Mouse (Mus musculus) macrophage (primary cell): Measurements from ENCODE around the gene Enpp6. TPM values are rescaled to one million over a fixed set of nuclear protein-coding genes. Genes with fewer than 3 reads are reported as not detected.

Source experiments
- H3K27ac ChIP-seq: fragments of 350-480 bp; formaldehyde crosslinking; 2 replicates; pipeline ENCODE4 v1.9.0; 2021
- H3K36me3 ChIP-seq: fragments of 350-480 bp; formaldehyde crosslinking; 2 replicates; pipeline ENCODE4 v1.9.0; 2021; ENCODE audit errors: inconsistent target
- H3K4me3 ChIP-seq: fragments of 350-480 bp; formaldehyde crosslinking; 2 replicates; pipeline ENCODE4 v1.9.0; 2021; ENCODE audit errors: inconsistent target
- H3K79me2 ChIP-seq: fragments of 350-480 bp; formaldehyde crosslinking; 2 replicates; pipeline ENCODE4 v1.9.0; 2021; ENCODE audit errors: inconsistent target
- WGBS: methylation state at CpG from one replicate; pipeline ENCODE4 v1.1.7; 2026; ENCODE audit warnings: inconsistent platforms; ENCODE audit not compliant: missing documents; 5-methylcytosine and 5-hydroxymethylcytosine counted together
- polyA plus RNA-seq: library from polyadenylated mRNA; stranded (reverse); fragments of 250-400 nt; gene quantifications from 3 replicates; pipeline ENCODE4 v1.2.4, GENCODE M21; 2018; ENCODE audit warnings: inconsistent platforms

Gene Enpp6
- polyA plus RNA-seq, 1 experiment from 2014 or later, result 0.19 TPM

DNA sequence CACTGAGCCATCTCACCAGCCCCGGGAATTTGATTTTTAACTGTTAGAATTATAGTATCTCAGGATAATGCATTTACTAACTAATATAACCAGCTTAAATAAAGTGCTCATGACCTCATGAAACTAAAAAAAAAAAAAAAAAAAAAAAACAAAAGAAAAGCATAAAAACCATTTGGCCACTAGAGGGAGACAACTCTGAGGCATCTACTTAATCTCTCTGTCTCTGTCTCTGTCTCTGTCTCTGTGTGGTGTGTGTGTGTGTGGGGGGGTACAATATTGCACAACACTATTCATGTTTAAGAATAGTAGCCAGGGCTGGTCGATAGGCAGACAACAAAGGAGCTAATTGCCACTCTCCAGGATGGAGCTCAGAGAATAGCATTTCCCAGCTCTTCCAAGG, 17.3 kb upstream of the Enpp6 start:
- WGBS, result 33% methylated on average over 2 of the region's 2 CpGs
- no peak overlapping the region for H3K27ac ChIP-seq

DNA sequence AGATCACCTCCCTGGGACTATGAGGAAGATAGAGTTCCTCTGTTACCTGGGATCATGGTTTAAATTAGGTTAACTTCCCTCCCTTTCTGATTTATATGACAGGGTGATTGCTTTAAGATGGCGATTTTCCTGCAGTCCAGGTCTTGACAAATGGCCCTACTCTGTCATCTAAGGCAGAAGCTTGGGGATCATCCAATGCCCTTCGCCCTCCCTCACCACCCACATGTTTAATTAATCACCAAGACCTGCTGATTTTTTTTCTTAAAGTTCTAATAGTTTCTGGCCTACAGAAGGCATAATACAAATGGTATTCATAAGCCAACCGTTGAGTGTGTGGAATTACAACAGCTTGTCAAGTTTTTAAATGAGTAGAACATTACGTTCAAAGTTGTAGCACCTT, 9.3 kb upstream of the Enpp6 start:
- Histone ChIP-seq H3K79me2 (no peaks in the 10 kb centered on the region), H3K27ac (no peak overlapping the region), H3K36me3 (no peaks in the 10 kb centered on the region), H3K4me3 (no peak overlapping the region)
- 84% methylated on average over 4 of the region's 4 CpGs for WGBS

More for the DNA sequence above, 17.3 kb upstream of the Enpp6 start:
- Histone ChIP-seq H3K4me3 (no peak overlapping the region), H3K36me3 (no peaks in the 10 kb centered on the region), H3K79me2 (no peaks in the 10 kb centered on the region)

DNA sequence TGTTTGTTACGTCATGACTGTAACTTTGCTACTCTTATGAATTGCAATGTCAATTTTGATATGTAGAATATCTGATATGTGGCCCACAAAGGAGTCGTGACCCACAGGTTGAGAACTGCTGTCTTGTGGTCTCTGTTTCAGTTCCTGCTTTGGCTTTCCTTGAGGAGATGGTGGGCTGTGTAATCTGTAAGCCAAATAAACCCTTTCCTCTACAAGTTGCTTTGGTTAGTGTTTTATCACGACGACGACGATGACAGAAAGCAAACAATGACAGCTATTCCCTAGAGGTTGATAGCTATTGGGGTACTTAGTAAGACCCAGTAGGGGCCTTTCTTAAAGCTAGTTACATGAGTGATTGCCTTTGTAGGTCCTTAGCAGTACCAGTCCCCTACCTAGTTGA, 4.5 kb upstream of the Enpp6 start:
- H3K4me3 ChIP-seq, result no peak overlapping the region
- no peaks in the 10 kb centered on the region for H3K79me2 ChIP-seq
- 53% methylated on average over 6 of the region's 6 CpGs for WGBS
- H3K36me3 ChIP-seq, result no peaks in the 10 kb centered on the region
- no peak overlapping the region for H3K27ac ChIP-seq

DNA sequence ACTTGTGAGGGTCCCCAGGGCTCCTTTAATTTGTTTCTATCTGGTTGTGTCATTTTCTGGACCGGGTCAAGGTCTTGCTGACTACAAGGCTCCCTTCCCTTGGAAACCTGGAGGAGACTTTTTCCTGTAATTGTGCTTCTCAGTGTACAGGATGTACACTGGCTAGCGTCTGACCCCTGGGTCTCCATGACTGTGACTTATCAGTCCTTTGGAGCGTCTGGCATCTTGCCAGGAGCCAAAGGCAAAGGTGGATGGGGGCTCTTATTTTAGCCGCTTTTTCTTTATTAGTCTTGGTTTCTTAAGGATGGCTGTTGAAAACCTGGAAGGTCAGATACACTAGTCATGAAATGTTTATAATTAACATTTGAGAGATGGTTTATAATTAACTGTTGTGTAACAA, 3.9 kb upstream of the Enpp6 start:
- Histone ChIP-seq H3K79me2 (no peaks in the 10 kb centered on the region), H3K4me3 (no peak overlapping the region), H3K27ac (no peak overlapping the region), H3K36me3 (no peaks in the 10 kb centered on the region)
- 83% methylated on average over 4 of the region's 4 CpGs for WGBS

DNA sequence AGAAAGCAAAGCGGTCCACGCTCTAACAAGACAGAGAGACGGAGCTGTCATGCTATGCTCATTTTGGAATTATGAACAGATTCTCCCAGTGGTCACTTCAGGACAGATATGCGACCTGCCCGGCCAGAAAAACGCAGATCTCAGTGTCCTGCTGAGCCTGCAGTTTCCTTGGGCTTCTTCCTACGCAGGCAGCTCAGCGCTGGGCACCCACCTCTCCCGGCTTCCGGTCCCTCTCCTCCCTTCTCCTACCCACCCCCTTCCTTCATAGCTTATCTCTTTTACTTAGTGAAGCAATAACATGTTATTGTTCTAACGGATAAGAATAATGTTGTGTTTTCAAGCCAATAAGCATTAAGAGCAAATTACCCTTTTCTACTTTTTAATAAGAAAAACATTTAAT, 2.0 kb upstream of the Enpp6 start:
- 92% methylated on average over 11 of the region's 11 CpGs for WGBS
- no peaks in the 10 kb centered on the region for H3K79me2 ChIP-seq
- no peak overlapping the region for H3K27ac ChIP-seq
- H3K4me3 ChIP-seq, result no peak overlapping the region
- H3K36me3 ChIP-seq, result no peaks in the 10 kb centered on the region

DNA sequence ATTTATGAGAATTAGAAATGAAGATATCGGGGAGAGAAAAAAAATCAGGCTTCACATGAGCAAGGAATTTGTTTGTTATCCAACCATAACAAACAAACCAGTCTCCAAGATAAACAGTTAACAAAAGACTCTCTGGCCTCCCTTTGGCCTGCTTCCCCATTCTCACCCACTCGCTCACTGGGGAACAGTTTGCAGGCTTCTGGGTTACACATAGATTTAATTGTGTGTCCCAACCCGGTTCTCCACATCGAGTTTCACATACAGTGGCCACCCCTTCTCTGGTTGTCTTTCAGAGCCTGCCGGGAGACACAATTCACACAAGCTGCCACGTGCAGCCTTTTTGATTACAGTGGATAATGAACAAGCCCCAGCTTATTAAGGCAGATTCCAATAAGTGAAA, 1.7 kb downstream of the Enpp6 start:
- H3K27ac ChIP-seq, result no peak overlapping the region
- H3K4me3 ChIP-seq, result no peak overlapping the region
- H3K79me2 ChIP-seq, result no peaks in the 10 kb centered on the region
- 79% methylated on average over 6 of the region's 6 CpGs for WGBS
- H3K36me3 ChIP-seq, result no peaks in the 10 kb centered on the region

DNA sequence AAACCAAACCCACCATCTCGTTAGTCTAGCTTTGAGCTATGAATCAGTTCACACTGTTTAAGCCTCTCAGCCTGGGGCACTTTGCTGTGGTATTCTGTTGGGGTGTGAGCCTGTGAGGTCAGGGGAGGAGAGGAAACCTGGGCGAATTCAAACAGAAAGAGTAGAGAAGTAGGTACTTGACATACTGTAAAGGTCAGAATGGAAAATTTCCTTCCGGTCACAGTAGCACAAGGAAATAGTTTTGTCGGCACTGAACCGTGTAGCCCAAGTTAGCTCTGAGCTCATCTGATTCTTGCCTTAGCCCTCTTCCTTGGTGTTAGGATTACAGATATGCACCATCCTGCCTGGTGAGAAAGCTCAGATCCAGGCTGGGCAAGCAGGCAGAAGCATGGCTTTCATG, 4.4 kb downstream of the Enpp6 start:
- Histone ChIP-seq H3K27ac (no peak overlapping the region), H3K36me3 (no peaks in the 10 kb centered on the region), H3K79me2 (no peaks in the 10 kb centered on the region), H3K4me3 (no peak overlapping the region)
- 48% methylated on average over 5 of the region's 5 CpGs for WGBS

DNA sequence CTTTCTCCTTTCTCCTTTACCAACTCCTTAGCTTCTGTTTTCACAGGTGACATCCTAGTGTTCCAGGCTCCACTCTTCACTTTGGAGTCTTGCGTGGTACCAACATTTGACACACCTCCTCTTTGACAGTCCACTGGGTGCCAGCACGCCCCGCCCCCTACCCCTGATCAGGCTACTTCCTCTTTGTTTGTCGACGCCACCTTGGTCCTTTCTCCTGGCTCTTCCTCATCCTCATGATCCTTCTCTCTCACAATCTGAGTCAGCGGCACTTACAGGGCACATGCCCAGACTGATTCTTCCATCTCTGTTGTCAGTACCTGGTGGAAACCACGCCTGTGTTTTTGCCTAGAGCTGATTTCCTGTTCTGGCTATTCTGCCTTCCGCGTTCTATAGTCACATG, 5.9 kb downstream of the Enpp6 start:
- WGBS, result 59% methylated on average over 9 of the region's 9 CpGs
- Histone ChIP-seq H3K27ac (no peak overlapping the region), H3K36me3 (no peaks in the 10 kb centered on the region), H3K79me2 (no peaks in the 10 kb centered on the region), H3K4me3 (no peak overlapping the region)

DNA sequence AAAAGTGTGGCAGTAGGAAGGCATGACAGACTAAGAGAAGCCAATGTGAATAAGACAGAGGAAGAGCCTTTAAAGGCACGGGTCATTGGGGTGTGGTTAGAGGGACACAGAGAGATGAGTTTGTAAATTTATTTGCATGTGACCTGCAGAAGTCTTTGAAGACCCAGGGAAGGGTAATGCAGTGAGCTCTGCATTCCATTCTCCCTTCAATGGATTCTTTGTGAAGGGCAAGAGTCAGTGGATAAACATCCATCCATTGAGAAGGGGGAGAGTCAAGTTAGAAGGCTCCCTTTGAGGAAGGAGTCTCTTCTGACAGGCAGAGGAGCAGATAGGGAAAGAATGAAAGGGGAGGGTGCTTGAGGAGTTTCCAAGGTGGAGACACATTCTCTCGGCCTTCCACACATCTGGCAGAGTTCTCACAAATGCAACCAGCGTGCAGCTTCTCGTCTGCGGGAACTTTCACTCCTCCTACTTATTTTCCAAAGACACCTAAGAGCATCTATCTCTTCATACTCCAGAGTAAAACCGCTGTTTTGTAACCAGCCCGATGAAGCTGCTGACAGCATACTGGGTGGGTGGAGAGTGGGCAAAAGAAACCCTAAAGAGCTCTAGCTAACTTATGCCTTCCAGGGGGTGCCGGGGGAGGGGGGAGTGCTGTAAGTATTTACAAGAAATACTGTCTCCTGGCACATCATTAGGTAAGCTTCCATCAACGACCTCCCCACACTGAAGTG, 9.4 kb downstream of the Enpp6 start:
- 82% methylated on average over 9 of the region's 9 CpGs for WGBS
- Histone ChIP-seq H3K79me2 (no peaks in the 10 kb centered on the region), H3K27ac (no peak overlapping the region), H3K36me3 (no peaks in the 10 kb centered on the region), H3K4me3 (no peak overlapping the region)

DNA sequence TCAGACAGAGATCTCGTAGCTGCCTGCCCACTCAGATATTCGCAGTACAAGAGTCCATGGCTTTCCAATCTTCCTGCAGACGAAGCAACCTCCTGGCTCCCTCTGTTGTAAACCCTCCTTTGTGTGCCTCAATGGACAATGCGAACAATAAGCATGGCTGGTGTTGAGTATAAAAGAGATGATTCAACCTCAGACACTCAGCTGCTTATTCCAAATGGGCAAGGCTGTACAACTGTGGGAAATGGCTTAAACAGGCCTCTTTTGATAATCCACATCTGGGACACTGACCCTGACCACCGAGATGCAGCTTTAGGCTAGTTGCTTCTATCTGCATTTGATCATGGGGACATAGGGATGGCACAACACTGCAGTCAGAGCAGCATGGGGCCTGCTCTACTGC, 19.0 kb downstream of the Enpp6 start:
- WGBS, result 91% methylated on average over 5 of the region's 5 CpGs

DNA sequence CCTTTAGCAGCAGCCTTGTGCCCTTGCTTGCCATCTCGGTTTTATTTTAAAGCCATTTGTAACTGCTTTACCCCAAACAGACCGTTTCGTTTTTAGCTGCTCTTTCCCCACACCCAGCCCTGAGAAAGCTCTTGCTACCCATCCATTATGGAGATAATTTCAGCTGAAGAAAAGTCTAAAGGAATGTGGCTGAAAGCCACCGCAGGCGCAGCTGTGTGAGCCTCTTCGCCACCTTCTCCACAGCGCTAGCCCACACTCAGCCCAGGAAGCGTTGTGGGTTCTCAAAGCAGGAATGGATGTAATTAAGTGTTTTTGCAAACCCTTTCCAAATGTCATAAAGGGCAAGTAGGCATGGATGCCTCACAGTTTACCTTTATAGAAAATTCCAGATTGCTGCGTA, 20.1 kb downstream of the Enpp6 start:
- no peak overlapping the region for H3K4me3 ChIP-seq
- no peaks in the 10 kb centered on the region for H3K36me3 ChIP-seq
- H3K27ac ChIP-seq, result no peak overlapping the region
- no peaks in the 10 kb centered on the region for H3K79me2 ChIP-seq
- 77% methylated on average over 9 of the region's 9 CpGs for WGBS

More for the DNA sequence above, 19.0 kb downstream of the Enpp6 start:
- H3K36me3 ChIP-seq, result no peaks in the 10 kb centered on the region
- H3K79me2 ChIP-seq, result no peaks in the 10 kb centered on the region
- H3K27ac ChIP-seq, result no peak overlapping the region
- no peak overlapping the region for H3K4me3 ChIP-seq

DNA sequence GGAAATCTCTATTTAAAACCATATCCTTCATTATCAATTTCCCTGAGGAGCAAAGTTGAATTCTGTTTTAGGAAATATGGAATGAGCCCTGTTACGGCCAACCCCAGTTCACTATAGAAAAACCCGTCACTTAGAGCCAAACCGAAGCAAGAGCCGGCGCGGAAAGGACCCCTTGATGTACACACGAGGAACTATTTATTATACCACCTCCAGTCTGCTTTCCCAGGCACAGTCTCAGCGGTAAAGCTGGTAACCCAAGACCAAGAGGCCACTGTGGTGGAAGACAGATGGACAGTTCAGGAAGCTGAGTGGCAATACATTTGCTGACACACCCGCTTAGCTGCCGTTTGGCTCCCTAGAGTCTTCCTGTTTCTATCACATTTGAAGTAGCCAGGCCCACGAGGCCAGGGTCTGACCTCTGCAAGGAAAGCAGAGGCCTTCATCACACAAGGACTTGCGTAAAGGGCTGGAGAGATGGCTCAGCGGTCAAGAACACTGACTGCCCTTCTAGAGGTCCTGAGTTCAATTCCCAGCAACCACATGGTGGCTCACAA, 21.6 kb downstream of the Enpp6 start:
- no peaks in the 10 kb centered on the region for H3K79me2 ChIP-seq
- no peaks in the 10 kb centered on the region for H3K36me3 ChIP-seq
- no peak overlapping the region for H3K27ac ChIP-seq
- 66% methylated on average over 13 of the region's 13 CpGs for WGBS
- H3K4me3 ChIP-seq, result no peak overlapping the region

DNA sequence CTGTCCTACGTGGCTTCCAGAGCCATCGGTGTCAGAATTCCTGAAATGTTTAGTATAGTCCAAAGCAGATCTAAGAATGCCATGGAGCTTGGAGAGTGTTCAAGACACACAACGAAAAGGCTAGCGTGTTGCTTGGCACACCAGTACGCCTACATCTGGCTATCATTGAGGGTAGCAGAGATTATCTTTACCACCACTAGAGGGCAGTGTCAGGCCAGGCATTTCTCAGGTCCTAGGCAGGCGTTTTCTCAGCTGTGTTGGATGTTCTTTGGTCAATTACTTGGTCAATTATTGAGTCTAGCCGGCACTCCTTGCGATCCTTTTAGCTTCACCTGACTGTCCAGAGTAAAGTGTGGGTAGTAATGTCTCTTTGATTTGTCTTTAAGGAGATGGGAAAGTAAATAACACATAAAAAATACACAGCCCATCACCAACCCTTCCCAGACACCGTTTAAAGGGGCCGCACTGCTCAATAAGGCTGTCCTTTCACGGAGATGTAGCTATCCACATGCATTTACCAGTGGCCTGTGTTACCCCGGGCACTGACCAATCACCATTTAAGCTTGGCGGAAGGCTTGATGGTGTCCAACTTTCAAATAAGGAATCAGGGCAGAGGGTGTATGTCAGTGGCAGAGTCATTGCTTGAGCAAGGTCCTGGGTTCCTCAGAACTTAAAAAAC, 29.7 kb downstream of the Enpp6 start:
- Histone ChIP-seq H3K79me2 (no peaks in the 10 kb centered on the region), H3K27ac (no peak overlapping the region), H3K4me3 (no peak overlapping the region), H3K36me3 (no peaks in the 10 kb centered on the region)
- WGBS, result 45% methylated on average over 13 of the region's 13 CpGs

DNA sequence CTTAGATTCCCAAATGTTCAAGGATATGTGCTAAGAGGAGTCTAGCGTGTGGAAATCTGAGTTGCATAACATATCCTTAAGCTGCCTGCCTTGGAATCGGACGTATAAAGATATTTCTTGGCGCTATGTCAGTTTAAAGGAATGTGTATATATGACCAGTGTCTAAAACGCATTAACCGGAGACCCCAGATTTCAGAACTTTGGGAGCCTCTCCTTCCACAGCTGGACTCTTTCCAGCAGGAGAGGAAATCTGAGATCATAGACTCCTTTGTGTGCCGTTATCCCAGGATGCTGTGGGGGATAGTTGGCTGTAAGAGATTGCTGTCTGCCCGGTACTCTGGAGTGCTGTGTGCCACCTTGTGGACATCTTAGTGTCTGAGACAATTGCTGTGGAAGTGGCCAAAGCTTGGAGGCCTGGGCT, 34.5 kb downstream of the Enpp6 start:
- H3K4me3 ChIP-seq, result no peak overlapping the region
- no peak overlapping the region for H3K27ac ChIP-seq
- H3K36me3 ChIP-seq, result no peaks in the 10 kb centered on the region
- H3K79me2 ChIP-seq, result no peaks in the 10 kb centered on the region
- WGBS, result 95% methylated on average over 8 of the region's 8 CpGs

DNA sequence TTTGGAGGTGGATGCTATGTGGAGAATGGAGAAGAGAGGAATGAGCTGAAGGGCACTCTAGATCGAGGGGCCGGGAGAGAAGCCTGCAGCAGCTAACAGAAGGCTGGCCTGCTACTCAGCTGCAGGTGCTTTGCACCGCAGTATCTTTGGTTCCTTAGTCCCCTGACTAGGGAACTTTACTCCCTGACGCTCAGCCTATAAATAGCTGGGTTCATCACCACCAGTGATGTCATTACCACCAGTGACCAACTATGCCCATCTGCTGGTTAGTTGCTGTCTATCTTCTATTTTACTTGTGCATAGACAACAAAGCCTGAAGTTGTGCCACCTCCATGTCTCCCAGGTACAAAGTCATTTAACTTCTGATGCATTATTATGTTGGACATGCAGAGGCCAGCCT, 37.9 kb downstream of the Enpp6 start:
- Histone ChIP-seq H3K27ac (no peak overlapping the region), H3K79me2 (no peaks in the 10 kb centered on the region), H3K36me3 (no peaks in the 10 kb centered on the region), H3K4me3 (no peak overlapping the region)
- 89% methylated on average over 4 of the region's 4 CpGs for WGBS
